Mouse (Mus musculus): ENCODE results near the gene Atg3. TPM values are rescaled to one million over a fixed set of nuclear protein-coding genes. Genes with fewer than 3 reads are reported as not detected.

Gene Atg3
- polyA plus RNA-seq (2016; fragmentation: Nextera tagmentation; extraction: Ambion mirVana), result 36.5 and 36.9 TPM in 2 replicates

GRCm38 (mm10) chr16:45158522-45159388 is at the start of gene Atg3, which contains the start of gene Slc35a5:
Atg3 (plus strand) TSS chr16:45158785.
Slc35a5 (minus strand) TSS chr16:45158706.
- under 1% methylated on average over 64 of the region's 64 CpGs for WGBS

DNA sequence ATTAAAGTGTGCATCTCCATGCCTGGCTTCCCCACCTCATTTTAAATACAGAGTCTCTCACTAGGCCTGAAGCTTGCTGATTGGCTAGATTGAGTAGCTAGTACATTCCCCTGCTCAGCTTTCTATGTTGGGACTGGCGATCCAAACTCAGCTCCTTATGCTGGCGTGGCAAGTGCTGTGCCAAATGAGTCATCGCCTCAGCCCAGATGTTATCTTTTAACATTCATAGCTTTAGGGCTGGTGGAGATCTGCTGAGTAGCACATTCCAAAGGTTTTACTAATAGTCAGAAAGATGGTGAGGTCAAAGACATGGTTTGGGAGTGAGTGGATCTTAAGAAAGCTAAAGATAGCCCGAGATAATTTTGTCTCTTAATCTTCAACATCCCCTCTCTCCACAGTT is 48.1 kb upstream of the Atg3 start:
- WGBS, result 69% methylated on average over 4 of the region's 4 CpGs
- Histone ChIP-seq H3K4me1 (replicated peaks) (no peaks in the 10 kb centered on the region), H3K36me3 (no peaks in the 10 kb centered on the region), H3K27me3 (ENCODE audit: insufficient read depth, poor library complexity, severe bottlenecking) (no peaks in the 10 kb centered on the region), H3K4me3 (no peak overlapping the region), H3K27ac (no peak overlapping the region), H3K9me3 (no peaks in the 10 kb centered on the region)
- no peak for DNase-seq (ENCODE audit: low spot score)

More at GRCm38 (mm10) chr16:45158522-45159388, at the start of gene Atg3, which contains the start of gene Slc35a5:
- Histone ChIP-seq H3K4me3 (peak within 1 kb of the TSS; percentile 90), H3K27ac (peak within 1 kb of the TSS; percentile 92), H3K27me3 (ENCODE audit: insufficient read depth, poor library complexity, severe bottlenecking) (no peaks in the 10 kb centered on the region), H3K36me3 (peaks cover 22% of the 10 kb centered on the region), H3K4me1 (replicated peaks) (peaks cover 24% of the 10 kb centered on the region), H3K9me3 (no peaks in the 10 kb centered on the region)
- peak; percentile 96 for DNase-seq (ENCODE audit: low spot score)

- Histone ChIP-seq H3K9me3 (no peaks in the 10 kb centered on the region), H3K27me3 (ENCODE audit: insufficient read depth, poor library complexity, severe bottlenecking) (no peaks in the 10 kb centered on the region), H3K4me1 (replicated peaks) (no peaks in the 10 kb centered on the region), H3K36me3 (no peaks in the 10 kb centered on the region), H3K4me3 (no peak overlapping the region), H3K27ac (no peak overlapping the region)
- DNase-seq (ENCODE audit: low spot score), result no peak
- WGBS, result 89% methylated on average over 3 of the region's 3 CpGs
Measured at GRCm38 (mm10) chr16:45117200-45117599, 41.4 kb upstream of the Atg3 start.

DNA sequence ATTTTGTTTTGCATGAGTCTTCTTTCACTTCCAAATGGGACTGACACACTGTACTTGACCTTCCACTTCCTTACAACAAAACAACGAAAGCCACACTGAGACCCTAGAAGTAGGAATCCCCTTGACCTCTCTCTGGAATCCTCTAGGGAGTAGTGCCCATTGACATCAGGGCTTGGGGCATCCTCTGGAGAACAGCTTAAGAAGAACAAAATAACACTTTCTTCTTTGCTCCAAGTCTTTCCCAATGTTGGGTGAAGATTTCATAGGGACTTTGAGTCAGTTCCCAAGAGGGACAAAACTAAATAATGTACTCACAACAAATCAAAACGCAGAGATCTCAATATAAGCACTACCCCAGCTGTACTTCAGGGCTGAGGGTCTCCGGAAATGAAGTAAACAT is 39.8 kb upstream of the Atg3 start:
- Histone ChIP-seq H3K4me1 (replicated peaks) (no peaks in the 10 kb centered on the region), H3K9me3 (no peaks in the 10 kb centered on the region), H3K4me3 (no peak overlapping the region), H3K27me3 (ENCODE audit: insufficient read depth, poor library complexity, severe bottlenecking) (no peaks in the 10 kb centered on the region), H3K36me3 (no peaks in the 10 kb centered on the region), H3K27ac (no peak overlapping the region)
- DNase-seq (ENCODE audit: low spot score), result no peak
- WGBS, result 83% methylated on average over 3 of the region's 3 CpGs

DNA sequence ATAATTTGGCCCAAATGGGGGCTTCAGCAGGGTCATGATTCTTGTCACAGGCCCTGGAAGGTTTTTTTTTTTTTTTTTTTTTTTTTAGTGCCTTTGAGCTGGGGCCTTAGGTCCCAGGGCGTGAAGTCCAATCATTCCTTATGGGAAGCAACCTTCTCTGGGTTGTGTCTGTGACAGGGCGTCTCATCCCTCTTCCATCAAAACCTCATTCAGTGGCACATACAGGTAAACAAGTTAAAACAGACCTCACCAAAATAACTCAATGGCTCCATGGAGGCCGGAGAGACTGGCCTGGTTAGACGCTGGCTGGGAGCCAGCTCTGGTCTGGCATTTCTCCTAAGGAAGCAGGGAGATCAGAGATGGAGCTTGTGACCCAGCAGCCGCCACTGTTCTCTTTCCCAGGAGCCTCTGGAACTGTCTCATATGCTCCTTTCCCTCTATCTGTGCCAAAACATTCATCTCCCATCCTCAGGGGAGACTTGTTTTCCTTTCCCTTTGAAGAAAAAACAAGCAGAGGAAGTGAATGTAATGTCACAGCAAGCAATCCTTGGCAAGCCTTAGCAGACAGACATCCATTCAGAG is 37.6 kb upstream of the Atg3 start:
- no peak overlapping the region for H3K4me3 ChIP-seq
- WGBS, result 72% methylated on average over 5 of the region's 5 CpGs
- H3K27me3 ChIP-seq (ENCODE audit: insufficient read depth, poor library complexity, severe bottlenecking), result no peaks in the 10 kb centered on the region
- DNase-seq (ENCODE audit: low spot score), result no peak
- H3K27ac ChIP-seq, result no peak overlapping the region
- no peaks in the 10 kb centered on the region for H3K36me3 ChIP-seq
- no peaks in the 10 kb centered on the region for H3K4me1 ChIP-seq (replicated peaks)
- H3K9me3 ChIP-seq, result no peaks in the 10 kb centered on the region

GRCm38 (mm10) chr16:45122571-45122970 is 36.0 kb upstream of the Atg3 start:
- H3K27me3 ChIP-seq (ENCODE audit: insufficient read depth, poor library complexity, severe bottlenecking), result no peaks in the 10 kb centered on the region
- 73% methylated on average over 5 of the region's 5 CpGs for WGBS
- no peaks in the 10 kb centered on the region for H3K4me1 ChIP-seq (replicated peaks)
- no peak overlapping the region for H3K4me3 ChIP-seq
- H3K9me3 ChIP-seq, result no peaks in the 10 kb centered on the region
- H3K27ac ChIP-seq, result no peak overlapping the region
- no peak for DNase-seq (ENCODE audit: low spot score)
- H3K36me3 ChIP-seq, result no peaks in the 10 kb centered on the region

DNA sequence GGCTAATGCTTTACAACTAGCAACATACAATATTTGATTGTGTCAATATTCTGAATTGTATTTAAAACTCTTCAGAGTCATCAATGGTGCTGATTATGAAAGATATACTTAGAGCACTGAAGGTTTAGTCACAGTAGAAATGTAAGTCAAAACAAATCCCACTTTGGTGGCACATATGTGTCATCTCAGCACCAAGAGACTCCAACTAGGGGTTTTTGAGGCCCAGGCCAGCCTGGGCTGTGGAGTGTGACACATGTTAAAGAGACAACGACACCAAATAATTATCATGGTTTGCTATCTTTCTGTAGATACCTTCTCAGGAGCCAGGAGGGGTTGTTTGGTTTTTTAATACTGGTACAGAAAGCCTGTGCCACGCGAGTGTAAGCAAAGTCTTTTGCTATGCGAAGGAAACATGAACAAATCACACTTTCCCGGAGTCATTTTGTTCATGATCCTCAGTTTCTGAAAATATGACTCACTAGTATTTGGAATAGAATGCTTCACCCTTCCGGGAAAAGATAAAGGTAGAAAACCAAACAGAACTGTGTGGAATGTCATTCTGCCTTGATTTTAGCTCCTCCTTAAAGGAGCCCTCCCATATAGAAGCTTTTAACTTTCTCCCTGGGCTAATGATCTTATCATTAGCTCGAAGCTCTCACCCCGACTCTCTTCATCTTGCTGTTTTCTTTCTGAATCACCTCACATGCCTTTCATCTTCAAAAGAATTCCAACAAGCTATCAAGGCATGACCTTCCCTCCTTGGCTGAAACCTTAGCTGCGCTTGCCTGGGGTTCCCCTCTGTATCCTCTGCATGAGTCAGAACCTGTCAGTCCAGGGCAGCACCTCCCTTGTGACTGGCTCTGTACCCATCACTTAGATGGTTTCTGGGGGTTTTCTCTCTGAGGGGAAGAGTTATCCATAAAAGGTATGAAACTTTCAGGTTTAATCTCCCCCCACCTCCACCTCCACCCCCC is 34.1 kb upstream of the Atg3 start:
- H3K36me3 ChIP-seq, result no peaks in the 10 kb centered on the region
- no peaks in the 10 kb centered on the region for H3K27me3 ChIP-seq (ENCODE audit: insufficient read depth, poor library complexity, severe bottlenecking)
- H3K4me1 ChIP-seq (replicated peaks), result no peaks in the 10 kb centered on the region
- H3K4me3 ChIP-seq, result no peak overlapping the region
- no peaks in the 10 kb centered on the region for H3K9me3 ChIP-seq
- DNase-seq (ENCODE audit: low spot score), result no peak
- WGBS, result 75% methylated on average over 9 of the region's 9 CpGs
- H3K27ac ChIP-seq, result no peak overlapping the region

DNA sequence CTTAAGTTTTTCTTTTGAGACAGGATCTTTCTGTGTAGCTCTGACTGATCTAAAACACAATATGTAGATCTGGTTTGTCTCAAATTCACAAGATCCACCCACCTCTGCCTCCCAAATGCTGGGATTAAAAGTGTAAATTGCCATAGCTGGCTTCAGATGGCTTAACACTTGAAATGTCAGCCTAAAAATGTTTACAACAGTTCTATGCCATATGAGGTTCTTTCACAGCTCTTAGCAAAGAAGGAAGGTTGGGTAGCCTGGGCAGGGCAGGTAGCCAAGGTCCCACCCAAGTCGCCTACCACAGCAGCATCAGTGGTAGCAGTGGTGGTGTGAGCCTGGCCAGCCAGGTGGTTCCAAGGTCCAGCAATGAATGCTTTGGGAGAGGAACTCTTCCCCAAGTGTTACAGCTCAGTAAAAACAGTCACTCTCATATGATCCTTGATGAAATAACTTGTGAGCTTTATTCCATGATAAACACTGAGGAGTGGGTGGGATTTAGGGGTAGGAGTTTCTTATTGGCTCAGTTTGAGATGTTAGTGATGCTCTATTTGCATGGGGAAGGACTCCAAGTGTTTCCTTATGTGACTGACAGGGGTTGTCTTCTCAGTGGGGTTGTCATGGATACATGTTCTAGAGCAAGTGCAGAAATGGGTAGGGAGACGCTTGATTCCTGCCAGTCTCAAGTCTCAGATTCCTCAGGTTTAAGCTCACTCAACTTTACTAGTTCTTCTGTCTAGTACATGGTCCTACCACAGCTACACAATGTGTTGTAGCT is 30.5 kb upstream of the Atg3 start:
- Histone ChIP-seq H3K9me3 (no peaks in the 10 kb centered on the region), H3K27ac (no peak overlapping the region), H3K4me1 (replicated peaks) (no peaks in the 10 kb centered on the region), H3K27me3 (ENCODE audit: insufficient read depth, poor library complexity, severe bottlenecking) (no peaks in the 10 kb centered on the region), H3K36me3 (no peaks in the 10 kb centered on the region), H3K4me3 (no peak overlapping the region)
- DNase-seq (ENCODE audit: low spot score), result no peak
- WGBS, result 86% methylated on average over 2 of the region's 2 CpGs

- no peak overlapping the region for H3K27ac ChIP-seq
- peaks cover 82% of the 10 kb centered on the region for H3K36me3 ChIP-seq
- no peaks in the 10 kb centered on the region for H3K4me1 ChIP-seq (replicated peaks)
- no peak overlapping the region for H3K4me3 ChIP-seq
- peaks cover 10% of the 10 kb centered on the region for H3K9me3 ChIP-seq
- H3K27me3 ChIP-seq (ENCODE audit: insufficient read depth, poor library complexity, severe bottlenecking), result no peaks in the 10 kb centered on the region
- 94% methylated on average over 5 of the region's 5 CpGs for WGBS
- no peak for DNase-seq (ENCODE audit: low spot score)
Measured at GRCm38 (mm10) chr16:45141711-45142110, 16.9 kb upstream of the Atg3 start.

- Histone ChIP-seq H3K4me3 (no peak overlapping the region), H3K27ac (no peak overlapping the region), H3K27me3 (ENCODE audit: insufficient read depth, poor library complexity, severe bottlenecking) (no peaks in the 10 kb centered on the region), H3K36me3 (peaks cover 88% of the 10 kb centered on the region), H3K4me1 (replicated peaks) (no peaks in the 10 kb centered on the region), H3K9me3 (peaks cover 10% of the 10 kb centered on the region)
- WGBS, result 89% methylated on average over 5 of the region's 5 CpGs
- DNase-seq (ENCODE audit: low spot score), result no peak
Measured at GRCm38 (mm10) chr16:45142565-45142964, 16.0 kb upstream of the Atg3 start.

DNA sequence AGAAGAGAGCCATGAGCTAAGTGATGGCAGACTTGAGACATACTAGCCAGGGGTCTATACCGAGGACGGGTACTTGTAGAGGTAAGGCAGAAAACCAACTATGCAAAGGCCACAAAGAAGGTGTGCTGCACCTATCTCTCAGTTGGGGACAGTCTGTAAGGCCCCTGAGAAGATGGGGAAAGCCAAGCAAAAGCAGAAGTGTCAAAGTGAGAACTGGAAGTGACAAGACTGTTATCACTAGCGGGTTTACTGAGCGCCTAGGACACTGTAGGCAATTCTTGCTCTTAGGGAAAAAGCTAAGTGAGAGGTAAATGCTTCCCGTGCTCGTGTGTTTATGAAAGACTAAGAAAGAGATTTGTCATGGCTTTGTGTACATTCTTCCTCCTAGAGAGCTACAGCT is 13.5 kb upstream of the Atg3 start:
- Histone ChIP-seq H3K9me3 (peaks cover 5% of the 10 kb centered on the region; the same call in 1 of the 2 replicates), H3K4me3 (no peak overlapping the region), H3K27ac (no peak overlapping the region), H3K4me1 (replicated peaks) (no peaks in the 10 kb centered on the region), H3K27me3 (ENCODE audit: insufficient read depth, poor library complexity, severe bottlenecking) (no peaks in the 10 kb centered on the region), H3K36me3 (peaks cover 89% of the 10 kb centered on the region)
- DNase-seq (ENCODE audit: low spot score), result no peak
- WGBS, result 95% methylated on average over 6 of the region's 6 CpGs

DNA sequence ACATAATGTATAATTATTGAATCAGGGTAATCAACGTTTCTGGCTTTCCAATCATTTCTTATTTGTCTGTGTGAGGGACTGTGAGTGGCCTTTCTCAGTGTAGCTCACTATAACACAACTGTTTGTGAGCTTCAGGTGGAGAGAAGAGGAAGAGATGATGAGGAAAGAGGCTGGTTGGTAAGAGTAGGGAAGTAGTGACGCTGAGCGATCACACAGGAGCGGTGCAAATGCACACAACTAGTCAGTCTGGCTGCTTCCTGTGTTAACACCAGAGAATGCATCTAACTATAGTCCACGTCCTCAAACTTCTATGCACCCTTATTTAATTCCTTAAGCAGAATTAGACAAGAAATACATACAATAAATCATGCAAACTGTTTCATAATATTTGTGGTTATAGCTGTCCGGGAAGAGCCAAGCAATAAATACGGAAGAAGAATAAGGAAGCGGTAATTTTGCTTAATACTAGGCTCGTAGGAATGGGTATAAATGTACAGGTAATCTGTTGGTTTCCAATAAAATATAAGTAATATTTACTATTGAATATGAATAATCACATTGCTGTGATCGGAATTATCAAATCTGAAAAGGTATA is 10.0 kb upstream of the Atg3 start:
- Histone ChIP-seq H3K9me3 (no peaks in the 10 kb centered on the region), H3K4me3 (no peak overlapping the region), H3K27ac (no peak overlapping the region), H3K4me1 (replicated peaks) (no peaks in the 10 kb centered on the region), H3K36me3 (peaks cover 77% of the 10 kb centered on the region), H3K27me3 (ENCODE audit: insufficient read depth, poor library complexity, severe bottlenecking) (no peaks in the 10 kb centered on the region)
- 93% methylated on average over 10 of the region's 10 CpGs for WGBS
- no peak for DNase-seq (ENCODE audit: low spot score)
